Mouse (Mus musculus) forebrain, embryonic 15.5 days (tissue): ENCODE data around the gene Ahcyl2. TPM values are rescaled to one million over a fixed set of nuclear protein-coding genes. Genes with fewer than 3 reads are reported as not detected.

Experiments
- ATAC-seq: fragments of 200-750 bp; cut with Nextera tagmentation; replicated peaks from 2 replicates; pipeline ENCODE4 v1.8.0; 2017; ENCODE audit warnings: mild to moderate bottlenecking, moderate TSS enrichment, moderate library complexity
- H3K27ac ChIP-seq: fragments of 300-500 bp; sonication (generic); replicated peaks from 2 replicates; pipeline ENCODE4 v1.5.1; 2015; ENCODE audit warnings: mild to moderate bottlenecking, inconsistent platforms
- H3K27me3 ChIP-seq: fragments of 300-500 bp; sonication (generic); 2 replicates; pipeline ENCODE4 v1.6.1; 2015; ENCODE audit warnings: inconsistent platforms
- H3K36me3 ChIP-seq: fragments of 300-500 bp; sonication (generic); 2 replicates; pipeline ENCODE4 v1.6.1; 2015; ENCODE audit warnings: mild to moderate bottlenecking, inconsistent platforms
- H3K4me1 ChIP-seq: fragments of 300-500 bp; sonication (generic); 2 replicates; pipeline ENCODE4 v1.6.1; 2015; ENCODE audit warnings: inconsistent platforms
- H3K4me2 ChIP-seq: fragments of 300-500 bp; sonication (generic); replicated peaks from 2 replicates; pipeline ENCODE4 v1.6.1; 2015; ENCODE audit warnings: mild to moderate bottlenecking, inconsistent platforms
- H3K4me3 ChIP-seq: fragments of 300-500 bp; sonication (generic); 2 replicates; pipeline ENCODE4 v1.5.1; 2015; ENCODE audit warnings: mild to moderate bottlenecking, inconsistent platforms
- H3K9ac ChIP-seq: fragments of 300-500 bp; sonication (generic); replicated peaks from 2 replicates; pipeline ENCODE4 v1.6.1; 2015; ENCODE audit warnings: mild to moderate bottlenecking, inconsistent platforms
- H3K9me3 ChIP-seq: fragments of 300-500 bp; sonication (generic); 2 replicates; pipeline ENCODE4 v1.6.1; 2016; ENCODE audit warnings: inconsistent platforms
- WGBS: fragments of 180-500 bp; shearing (Covaris S2); methylation state at CpG from one replicate; pipeline ENCODE4 v1.1.7; 2015; ENCODE audit warnings: mixed read lengths; 5-methylcytosine and 5-hydroxymethylcytosine counted together
- polyA plus RNA-seq: library from polyadenylated mRNA; unstranded; fragments of >200 nt; fragmentation: Nextera tagmentation; extraction: Ambion mirVana; gene quantifications from 2 replicates; pipeline ENCODE4 v1.2.1, GENCODE M21; 2015

Ahcyl2 gene
- polyA plus RNA-seq, 1 experiment from 2014 or later, result 12.9 TPM

DNA sequence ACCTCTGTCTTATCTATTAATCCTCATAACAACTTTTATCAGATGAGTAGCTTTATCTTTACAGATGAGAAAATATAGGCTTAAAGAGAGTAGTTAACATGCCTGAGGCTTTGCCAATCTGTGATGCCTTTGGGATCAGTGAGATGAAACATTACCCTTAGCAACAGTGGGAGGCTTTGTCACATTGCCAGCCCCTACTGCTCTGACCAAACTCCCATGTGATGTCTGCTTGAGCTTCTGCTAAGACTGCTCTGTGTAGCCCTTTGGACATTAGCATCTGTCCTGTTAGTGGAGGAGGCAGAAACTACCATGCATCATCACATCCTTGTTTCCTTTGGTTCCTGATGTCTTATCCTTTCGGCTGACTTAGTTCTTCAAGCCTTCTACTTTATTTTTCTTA lies 7.8 kb downstream of the Ahcyl2 start:
- 94% methylated on average over 1 of the region's 1 CpGs for WGBS
- H3K9ac ChIP-seq, result no peak overlapping the region
- H3K9me3 ChIP-seq, result no peaks in the 10 kb centered on the region
- H3K27ac ChIP-seq, result no peak overlapping the region
- no peak overlapping the region for H3K4me2 ChIP-seq
- no peak for ATAC-seq
- no peaks in the 10 kb centered on the region for H3K36me3 ChIP-seq
- H3K27me3 ChIP-seq, result no peaks in the 10 kb centered on the region
- no peaks in the 10 kb centered on the region for H3K4me1 ChIP-seq
- H3K4me3 ChIP-seq, result no peak overlapping the region

DNA sequence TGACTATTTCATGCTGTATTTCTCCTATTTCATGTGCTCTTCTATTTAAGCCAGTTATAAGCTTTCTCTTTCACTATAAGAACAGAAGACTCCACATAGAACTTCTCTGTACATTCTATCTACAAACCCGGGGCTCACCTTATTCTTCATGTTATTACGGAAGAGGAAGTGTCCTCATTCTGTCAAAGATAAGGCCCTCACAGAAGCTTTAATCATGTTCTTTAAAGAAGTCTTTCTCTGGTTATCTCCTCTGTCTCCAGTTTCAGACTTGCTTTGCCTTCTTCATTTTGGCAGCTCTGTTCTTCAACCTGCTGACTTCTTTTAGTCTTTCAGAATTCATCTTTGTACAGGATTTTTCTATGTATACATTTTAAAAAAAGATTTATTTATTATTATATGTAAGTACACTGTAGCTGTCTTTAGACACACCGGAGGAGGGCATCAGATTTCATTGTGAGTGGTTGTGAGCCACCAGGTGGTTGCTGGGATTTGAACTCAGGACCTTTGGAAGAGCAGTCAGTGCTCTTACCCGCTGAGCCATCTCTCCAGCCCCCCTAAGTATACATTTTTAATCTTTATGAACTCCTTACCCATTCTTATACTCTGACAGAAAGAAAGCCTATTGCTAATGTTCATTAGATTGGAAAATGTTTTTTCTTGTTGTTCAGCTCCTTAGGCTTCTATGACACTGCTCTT lies 8.9 kb downstream of the Ahcyl2 start:
- WGBS, result 88% methylated on average over 4 of the region's 4 CpGs
- Histone ChIP-seq H3K4me2 (no peak overlapping the region), H3K27ac (no peak overlapping the region)

GRCm38 (mm10) chr6:29777238-29777555 lies 9.4 kb downstream of the Ahcyl2 start:
- Histone ChIP-seq H3K27me3 (no peaks in the 10 kb centered on the region), H3K27ac (no peak overlapping the region), H3K9ac (no peak overlapping the region), H3K9me3 (no peaks in the 10 kb centered on the region), H3K36me3 (no peaks in the 10 kb centered on the region), H3K4me3 (no peak overlapping the region), H3K4me1 (no peaks in the 10 kb centered on the region), H3K4me2 (no peak overlapping the region)
- no peak for ATAC-seq
- WGBS, result 77% methylated on average over 3 of the region's 3 CpGs

More for the DNA sequence above, 8.9 kb downstream of the Ahcyl2 start:
- no peaks in the 10 kb centered on the region for H3K27me3 ChIP-seq
- no peak for ATAC-seq
- no peaks in the 10 kb centered on the region for H3K9me3 ChIP-seq
- no peak overlapping the region for H3K9ac ChIP-seq
- no peak overlapping the region for H3K4me3 ChIP-seq
- H3K36me3 ChIP-seq, result no peaks in the 10 kb centered on the region
- H3K4me1 ChIP-seq, result no peaks in the 10 kb centered on the region

DNA sequence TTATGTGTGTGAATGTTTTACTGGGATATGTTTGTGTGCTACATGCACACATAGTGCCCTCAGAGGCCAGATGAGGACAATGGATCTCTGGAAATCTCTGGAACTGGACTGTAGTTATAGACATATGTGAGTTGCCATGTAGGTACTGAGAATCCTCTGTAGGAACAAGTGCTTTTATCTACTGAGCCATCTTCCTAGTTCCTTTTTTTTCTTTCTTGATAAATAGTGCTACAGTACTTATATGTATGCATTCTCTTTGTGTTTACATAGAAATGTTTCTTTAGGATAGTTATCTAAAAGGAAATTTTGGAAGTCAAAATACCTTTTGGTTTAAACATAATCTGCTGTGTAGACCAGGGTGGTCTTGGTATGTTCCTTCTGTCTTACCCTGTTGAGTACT lies 12.3 kb downstream of the Ahcyl2 start:
- Histone ChIP-seq H3K4me1 (no peaks in the 10 kb centered on the region), H3K27me3 (no peaks in the 10 kb centered on the region)

GRCm38 (mm10) chr6:29780571-29780970 lies 12.8 kb downstream of the Ahcyl2 start:
- no peaks in the 10 kb centered on the region for H3K4me1 ChIP-seq
- no peak overlapping the region for H3K9ac ChIP-seq
- H3K36me3 ChIP-seq, result no peaks in the 10 kb centered on the region
- ATAC-seq, result no peak
- H3K9me3 ChIP-seq, result no peaks in the 10 kb centered on the region
- H3K4me3 ChIP-seq, result no peak overlapping the region
- 97% methylated on average over 2 of the region's 2 CpGs for WGBS
- no peaks in the 10 kb centered on the region for H3K27me3 ChIP-seq
- H3K4me2 ChIP-seq, result no peak overlapping the region
- no peak overlapping the region for H3K27ac ChIP-seq

More for the DNA sequence above, 12.3 kb downstream of the Ahcyl2 start:
- H3K36me3 ChIP-seq, result no peaks in the 10 kb centered on the region
- H3K4me3 ChIP-seq, result no peak overlapping the region
- ATAC-seq, result no peak
- H3K27ac ChIP-seq, result no peak overlapping the region
- H3K9ac ChIP-seq, result no peak overlapping the region
- H3K4me2 ChIP-seq, result no peak overlapping the region
- no peaks in the 10 kb centered on the region for H3K9me3 ChIP-seq

DNA sequence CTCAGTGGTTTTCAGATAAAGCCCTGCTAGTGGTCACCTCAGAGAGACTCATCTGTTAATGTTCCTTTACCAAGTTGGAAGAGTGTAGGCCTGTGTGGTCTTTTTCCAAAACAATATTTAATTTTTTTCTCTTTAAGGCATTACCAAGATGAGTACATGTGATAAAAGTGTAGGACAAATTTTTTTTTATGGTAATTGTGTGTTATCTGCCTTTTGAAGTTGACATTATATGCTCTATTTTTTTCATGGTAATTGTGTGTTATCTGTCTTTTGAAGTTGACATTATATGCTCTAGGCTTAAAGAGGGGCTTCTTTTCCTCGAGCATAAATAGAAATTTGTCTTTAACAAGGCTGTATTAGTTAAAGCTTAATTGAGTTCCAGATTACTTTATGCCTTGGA lies 14.4 kb downstream of the Ahcyl2 start:
- H3K4me1 ChIP-seq, result no peaks in the 10 kb centered on the region
- H3K36me3 ChIP-seq, result no peaks in the 10 kb centered on the region
- H3K9ac ChIP-seq, result no peak overlapping the region
- H3K4me3 ChIP-seq, result no peak overlapping the region
- WGBS, result 60% methylated on average over 1 of the region's 1 CpGs
- ATAC-seq, result no peak
- H3K4me2 ChIP-seq, result no peak overlapping the region
- no peaks in the 10 kb centered on the region for H3K9me3 ChIP-seq
- H3K27ac ChIP-seq, result no peak overlapping the region
- H3K27me3 ChIP-seq, result no peaks in the 10 kb centered on the region

DNA sequence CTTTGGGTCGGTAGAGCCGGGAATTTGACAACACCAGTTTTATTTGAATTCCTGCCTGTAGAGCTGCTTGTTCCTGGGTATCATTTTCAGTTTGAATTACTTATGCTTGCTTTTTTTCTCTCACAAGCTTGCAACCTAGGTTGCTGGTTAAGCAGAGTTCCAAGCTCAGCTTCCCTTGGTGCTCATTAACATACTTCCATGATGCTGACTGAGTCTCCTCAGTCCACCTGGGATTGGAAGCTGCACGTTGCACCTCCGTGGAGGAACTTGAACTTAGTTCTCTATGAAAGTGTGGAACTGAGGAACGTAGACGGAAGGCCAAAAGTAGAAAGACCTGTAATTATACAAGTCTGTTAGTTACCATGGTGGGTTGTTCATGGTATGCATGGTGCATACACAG lies 16.1 kb downstream of the Ahcyl2 start:
- Histone ChIP-seq H3K36me3 (no peaks in the 10 kb centered on the region), H3K4me3 (no peak overlapping the region), H3K27ac (no peak overlapping the region), H3K9ac (no peak overlapping the region), H3K9me3 (no peaks in the 10 kb centered on the region), H3K4me2 (no peak overlapping the region), H3K27me3 (no peaks in the 10 kb centered on the region), H3K4me1 (peaks cover 4% of the 10 kb centered on the region)
- ATAC-seq, result no peak
- 93% methylated on average over 6 of the region's 6 CpGs for WGBS

- H3K27ac ChIP-seq, result no peak overlapping the region
- WGBS, result 90% methylated on average over 3 of the region's 3 CpGs
- H3K9me3 ChIP-seq, result no peaks in the 10 kb centered on the region
- ATAC-seq, result no peak
- no peaks in the 10 kb centered on the region for H3K27me3 ChIP-seq
- H3K9ac ChIP-seq, result no peak overlapping the region
- H3K36me3 ChIP-seq, result no peaks in the 10 kb centered on the region
- H3K4me1 ChIP-seq, result peaks cover 10% of the 10 kb centered on the region
- H3K4me2 ChIP-seq, result no peak overlapping the region
- H3K4me3 ChIP-seq, result no peak overlapping the region
These were observed 16.7 kb downstream of the Ahcyl2 start for GRCm38 (mm10) chr6:29784413-29785021.

GRCm38 (mm10) chr6:29785759-29786158 lies 17.9 kb downstream of the Ahcyl2 start:
- Histone ChIP-seq H3K27ac (no peak overlapping the region), H3K9ac (no peak overlapping the region), H3K4me3 (no peak overlapping the region), H3K27me3 (no peaks in the 10 kb centered on the region), H3K4me1 (peaks cover 10% of the 10 kb centered on the region), H3K9me3 (no peaks in the 10 kb centered on the region), H3K4me2 (no peak overlapping the region), H3K36me3 (no peaks in the 10 kb centered on the region)
- 82% methylated on average over 5 of the region's 5 CpGs for whole genome bisulfite sequencing
- no peak for ATAC-seq

GRCm38 (mm10) chr6:29788779-29789350 lies 21.1 kb downstream of the Ahcyl2 start:
- Histone ChIP-seq H3K4me1 (peaks cover 10% of the 10 kb centered on the region), H3K4me2 (no peak overlapping the region), H3K9ac (no peak overlapping the region), H3K36me3 (no peaks in the 10 kb centered on the region), H3K27me3 (no peaks in the 10 kb centered on the region), H3K4me3 (no peak overlapping the region), H3K27ac (no peak overlapping the region), H3K9me3 (no peaks in the 10 kb centered on the region)
- WGBS, result 3% methylated on average over 3 of the region's 3 CpGs
- 0 out of 2 replicates have a peak, but pooled peaks have one; percentile 53 for ATAC-seq

GRCm38 (mm10) chr6:29790014-29790698 lies 22.3 kb downstream of the Ahcyl2 start:
- Histone ChIP-seq H3K9me3 (no peaks in the 10 kb centered on the region), H3K4me2 (no peak overlapping the region), H3K9ac (no peak overlapping the region), H3K4me1 (peaks cover 10% of the 10 kb centered on the region), H3K36me3 (no peaks in the 10 kb centered on the region), H3K4me3 (no peak overlapping the region), H3K27me3 (no peaks in the 10 kb centered on the region), H3K27ac (no peak overlapping the region)
- ATAC-seq, result no peak
- 89% methylated on average over 3 of the region's 3 CpGs for WGBS

DNA sequence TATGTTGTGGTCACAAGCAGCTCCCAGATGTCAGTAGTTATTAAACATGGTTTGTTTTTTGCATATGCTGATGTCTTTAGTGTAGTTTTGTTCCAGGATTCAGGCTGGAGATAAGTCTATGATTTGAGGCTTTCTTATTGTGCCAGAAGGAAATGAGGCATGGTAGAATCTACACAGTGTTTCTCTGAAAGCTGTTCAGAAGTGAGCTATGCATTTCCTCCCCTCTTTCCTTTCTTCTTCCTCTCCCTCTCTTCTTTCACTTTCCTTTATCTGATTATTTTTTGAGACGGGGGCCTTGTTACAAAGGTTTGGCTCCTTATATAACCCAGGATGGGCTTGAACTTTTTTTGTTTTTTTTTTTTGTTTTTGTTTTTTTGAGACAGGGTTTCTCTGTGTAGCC lies 25.7 kb downstream of the Ahcyl2 start:
- H3K27me3 ChIP-seq, result no peaks in the 10 kb centered on the region
- ATAC-seq, result no peak
- no peaks in the 10 kb centered on the region for H3K9me3 ChIP-seq
- H3K4me2 ChIP-seq, result no peak overlapping the region
- no peak overlapping the region for H3K4me3 ChIP-seq
- no peak overlapping the region for H3K27ac ChIP-seq
- peaks cover 10% of the 10 kb centered on the region for H3K4me1 ChIP-seq
- 73% methylated on average over 1 of the region's 1 CpGs for WGBS
- no peaks in the 10 kb centered on the region for H3K36me3 ChIP-seq
- H3K9ac ChIP-seq, result no peak overlapping the region
